Mouse (Mus musculus) megakaryocyte, embryonic 14.5 days (primary cell): Measurements from ENCODE around the gene Engase.

ENCODE experiments used
- FLI1 ChIP-seq: IDR thresholded peaks from 2 replicates; pipeline ENCODE4 v1.6.1; 2012; ENCODE audit warnings: low read length, inconsistent platforms, mixed read lengths
- GATA1 ChIP-seq: IDR thresholded peaks from 3 replicates; pipeline ENCODE4 v1.6.1; 2012; ENCODE audit warnings: mixed read lengths, low read length, inconsistent platforms, borderline replicate concordance

- no peak for TF ChIP-seq GATA1
- TF ChIP-seq FLI1, result no peak
Measured at GRCm38 (mm10) chr11:118479776-118480175, 3.1 kb downstream of the Engase start.
